Mouse (Mus musculus) brain, embryonic 18.5 days (tissue): Measurements from ENCODE around the gene Olfr598.
"Not testable (repeated sequence)": the region's sequence is repeated elsewhere in the genome, so short reads cannot be mapped to it uniquely, and the experiment has no call there.

ENCODE experiments used
- DNase-seq: peaks from one replicate; pipeline ENCODE4 v3.0.0-alpha.2; 2012; ENCODE audit warnings: low read depth, low spot score

Olfr598 gene

DNA sequence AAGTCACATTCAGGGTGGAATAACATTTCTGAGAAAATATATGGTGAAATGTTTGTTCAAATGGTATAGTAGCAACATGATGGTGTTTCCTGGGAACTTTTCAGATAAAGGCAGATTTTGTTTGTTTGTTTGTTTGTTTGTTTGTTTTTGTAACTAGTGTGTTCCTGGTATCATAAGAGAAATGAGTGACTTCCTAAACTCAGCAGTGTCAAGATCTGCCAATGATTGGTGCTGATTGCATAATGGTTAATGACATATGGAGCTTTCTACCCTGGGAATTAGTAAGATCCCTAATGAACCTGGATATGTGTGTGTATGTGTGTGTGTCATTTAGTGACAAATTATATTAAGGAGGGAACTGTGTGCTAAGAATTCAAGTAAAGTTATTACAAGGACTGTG, at the start of gene Olfr598:
Gene Olfr598 (plus strand): TSS at position 301 of the 400 bp plus-strand sequence.
- no peak for DNase-seq

DNA sequence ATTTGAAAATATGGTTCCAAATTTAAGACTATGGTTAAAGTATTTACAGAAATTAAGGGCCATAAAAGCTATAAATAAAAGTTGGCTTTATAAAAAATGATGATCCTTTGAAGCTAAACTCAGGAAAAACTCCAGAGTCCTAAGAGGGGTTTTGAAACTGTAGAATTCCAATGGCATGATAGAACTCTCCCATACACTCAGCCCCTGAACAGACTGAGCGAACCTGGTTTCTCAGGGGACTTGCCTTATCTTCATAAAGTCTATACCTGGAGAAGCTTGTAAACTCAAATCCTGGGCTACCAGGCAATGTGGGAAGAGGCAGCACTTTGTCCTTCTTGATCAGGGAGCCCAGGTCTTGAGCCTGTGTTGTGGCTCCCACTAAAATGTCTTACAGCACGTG, 18.0 kb upstream of the Olfr598 start, which contains the start of gene Olfr596:
Gene Olfr596 (plus strand): TSS at position 301 of the 400 bp plus-strand sequence.
- DNase-seq: not testable (repeated sequence)

GRCm38 (mm10) chr7:103316015-103316414, 7.4 kb upstream of the Olfr598 start, which contains the start of gene Olfr597:
Olfr597 (plus strand) TSS chr7:103316315.
- DNase-seq: not testable (repeated sequence)

DNA sequence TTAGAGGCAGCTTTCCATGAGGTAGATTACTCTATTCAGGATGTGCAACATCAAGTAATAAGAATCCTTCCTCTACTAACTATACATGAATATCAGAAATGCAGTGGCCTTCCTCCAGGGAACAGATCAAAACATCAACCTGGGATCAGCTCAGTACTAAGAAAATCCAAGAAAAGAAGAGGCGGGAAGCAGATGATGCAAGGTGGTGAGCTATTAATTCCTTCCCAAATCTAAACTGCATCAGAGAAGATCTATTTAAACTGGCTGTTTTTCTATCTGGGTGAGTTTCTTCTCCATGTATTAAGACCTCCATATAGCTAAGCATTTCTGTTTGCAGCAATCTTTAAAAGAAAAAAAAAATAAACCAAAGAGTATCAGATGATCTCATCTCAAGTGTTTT, 12.2 kb downstream of the Olfr598 start, which contains the start of gene Olfr599:
Gene Olfr599 (plus strand): TSS at position 301 of the 400 bp plus-strand sequence.
- no peak for DNase-seq

DNA sequence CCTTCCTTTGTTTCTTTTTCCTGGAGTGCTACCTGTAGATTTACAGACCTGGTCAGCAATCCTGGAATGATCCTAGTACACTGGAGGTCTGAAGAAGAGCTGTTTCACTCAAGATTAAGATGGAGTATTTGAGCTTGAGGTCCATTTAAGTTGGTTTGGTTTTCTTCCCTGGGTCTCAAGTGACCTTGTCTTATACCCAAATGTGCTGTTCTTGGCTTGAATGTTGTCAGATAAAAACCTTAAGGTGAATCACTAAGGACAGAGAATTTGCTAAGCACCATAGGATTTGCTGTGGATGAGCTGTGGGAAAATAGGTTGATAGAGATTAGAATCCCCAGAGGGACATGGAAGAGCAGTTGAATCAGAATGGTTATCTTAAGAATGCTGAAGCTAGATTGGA, 26.2 kb downstream of the Olfr598 start, which contains the start of gene Olfr600:
Gene Olfr600 (minus strand): TSS at position 101 of the 400 bp plus-strand sequence.
- DNase-seq: no peak

- DNase-seq: no peak
These were observed 39.2 kb downstream of the Olfr598 start, which contains the start of gene Olfr601 for GRCm38 (mm10) chr7:103362555-103362954. Olfr601 (minus strand) TSS chr7:103362655.
